Mouse (Mus musculus): Measurements from ENCODE around the gene Cog8. TPM values are rescaled to one million over a fixed set of nuclear protein-coding genes. Genes with fewer than 3 reads are reported as not detected.

Cog8 gene
- 37.7 and 39.5 TPM in 2 replicates for polyA plus RNA-seq (2015; fragmentation: Nextera tagmentation; extraction: Ambion mirVana)

- H3K4me3 ChIP-seq (ENCODE audit: low read depth, low read length), result peak within 1 kb of the TSS; percentile 96
- H3K9me3 ChIP-seq (replicated peaks; ENCODE audit: control insufficient read depth, low read length, poor library complexity, severe bottlenecking), result no peaks in the 10 kb centered on the region
- peak within 1 kb of the TSS; percentile 92 for H3K9ac ChIP-seq (ENCODE audit: low read depth, low read length)
- ATAC-seq, result peak; percentile 96
- under 1% methylated on average over 79 of the region's 88 CpGs for WGBS
- peaks cover 33% of the 10 kb centered on the region for H3K36me3 ChIP-seq (ENCODE audit: control insufficient read depth, insufficient read depth, low read length)
- H3K4me1 ChIP-seq (ENCODE audit: control insufficient read depth, insufficient read depth, low read length), result peaks cover 17% of the 10 kb centered on the region
- H3K27me3 ChIP-seq (ENCODE audit: control insufficient read depth, insufficient read depth, low read depth, low read length), result no peaks in the 10 kb centered on the region
- peak within 1 kb of the TSS; percentile 87 for H3K27ac ChIP-seq (ENCODE audit: low read length)
- H3K4me2 ChIP-seq (ENCODE audit: low read length), result peak within 1 kb of the TSS; percentile 97
Measured at GRCm38 (mm10) chr8:107056076-107056972, at the start of gene Cog8, which contains the start of gene Nip7. TSS of gene Cog8 (minus strand) at chr8:107056689. TSS of gene Nip7 (plus strand) at chr8:107056877.

GRCm38 (mm10) chr8:107104547-107104946 lies 48.1 kb upstream of the Cog8 start:
- no peak overlapping the region for H3K9ac ChIP-seq (ENCODE audit: low read depth, low read length)
- H3K4me2 ChIP-seq (ENCODE audit: low read length), result no peak overlapping the region
- no peak overlapping the region for H3K27ac ChIP-seq (ENCODE audit: low read length)
- no peaks in the 10 kb centered on the region for H3K36me3 ChIP-seq (ENCODE audit: control insufficient read depth, insufficient read depth, low read length)
- H3K4me1 ChIP-seq (ENCODE audit: control insufficient read depth, insufficient read depth, low read length), result no peaks in the 10 kb centered on the region
- ATAC-seq, result no peak
- 9% methylated on average over 4 of the region's 4 CpGs for WGBS
- H3K27me3 ChIP-seq (ENCODE audit: control insufficient read depth, insufficient read depth, low read depth, low read length), result no peaks in the 10 kb centered on the region
- no peak overlapping the region for H3K4me3 ChIP-seq (ENCODE audit: low read depth, low read length)
- H3K9me3 ChIP-seq (replicated peaks; ENCODE audit: control insufficient read depth, low read length, poor library complexity, severe bottlenecking), result no peaks in the 10 kb centered on the region

GRCm38 (mm10) chr8:107100635-107101034 lies 44.1 kb upstream of the Cog8 start:
- H3K4me2 ChIP-seq (ENCODE audit: low read length), result no peak overlapping the region
- H3K9ac ChIP-seq (ENCODE audit: low read depth, low read length), result no peak overlapping the region
- no peaks in the 10 kb centered on the region for H3K27me3 ChIP-seq (ENCODE audit: control insufficient read depth, insufficient read depth, low read depth, low read length)
- H3K9me3 ChIP-seq (replicated peaks; ENCODE audit: control insufficient read depth, low read length, poor library complexity, severe bottlenecking), result no peaks in the 10 kb centered on the region
- no peaks in the 10 kb centered on the region for H3K36me3 ChIP-seq (ENCODE audit: control insufficient read depth, insufficient read depth, low read length)
- no peak overlapping the region for H3K27ac ChIP-seq (ENCODE audit: low read length)
- 85% methylated on average over 2 of the region's 2 CpGs for WGBS
- no peak overlapping the region for H3K4me3 ChIP-seq (ENCODE audit: low read depth, low read length)
- ATAC-seq, result no peak
- H3K4me1 ChIP-seq (ENCODE audit: control insufficient read depth, insufficient read depth, low read length), result 0 out of 2 replicates have a peak, but pooled peaks cover 2% of the 10 kb centered on the region

- peaks cover 19% of the 10 kb centered on the region for H3K4me1 ChIP-seq (ENCODE audit: control insufficient read depth, insufficient read depth, low read length)
- H3K9ac ChIP-seq (ENCODE audit: low read depth, low read length), result peak within 1 kb of the TSS; percentile 83
- peak; percentile 95 for ATAC-seq
- no peaks in the 10 kb centered on the region for H3K9me3 ChIP-seq (replicated peaks; ENCODE audit: control insufficient read depth, low read length, poor library complexity, severe bottlenecking)
- H3K36me3 ChIP-seq (ENCODE audit: control insufficient read depth, insufficient read depth, low read length), result no peaks in the 10 kb centered on the region
- peak within 1 kb of the TSS; percentile 61 for H3K4me2 ChIP-seq (ENCODE audit: low read length)
- WGBS, result 4% methylated on average over 33 of the region's 39 CpGs
- no peaks in the 10 kb centered on the region for H3K27me3 ChIP-seq (ENCODE audit: control insufficient read depth, insufficient read depth, low read depth, low read length)
- H3K4me3 ChIP-seq (ENCODE audit: low read depth, low read length), result peak within 1 kb of the TSS; percentile 84
- peak within 1 kb of the TSS; percentile 86 for H3K27ac ChIP-seq (ENCODE audit: low read length)
Measured at GRCm38 (mm10) chr8:107096366-107097036, 40.0 kb upstream of the Cog8 start, which contains the start of gene Terf2. TSS of gene Terf2 (minus strand) at chr8:107096547.

- ATAC-seq, result peak; percentile 78
- Histone ChIP-seq H3K36me3 (ENCODE audit: control insufficient read depth, insufficient read depth, low read length) (no peaks in the 10 kb centered on the region), H3K4me2 (ENCODE audit: low read length) (peak overlapping the region; percentile 61), H3K27ac (ENCODE audit: low read length) (peak overlapping the region; percentile 86), H3K27me3 (ENCODE audit: control insufficient read depth, insufficient read depth, low read depth, low read length) (no peaks in the 10 kb centered on the region), H3K9me3 (replicated peaks; ENCODE audit: control insufficient read depth, low read length, poor library complexity, severe bottlenecking) (no peaks in the 10 kb centered on the region), H3K9ac (ENCODE audit: low read depth, low read length) (peak overlapping the region; percentile 83), H3K4me1 (ENCODE audit: control insufficient read depth, insufficient read depth, low read length) (peaks cover 19% of the 10 kb centered on the region), H3K4me3 (ENCODE audit: low read depth, low read length) (peak overlapping the region; percentile 84)
- WGBS, result under 1% methylated on average over 45 of the region's 53 CpGs
Measured at GRCm38 (mm10) chr8:107095717-107096365, 39.4 kb upstream of the Cog8 start.

GRCm38 (mm10) chr8:107090531-107090930 lies 34.0 kb upstream of the Cog8 start:
- Histone ChIP-seq H3K27ac (ENCODE audit: low read length) (no peak overlapping the region), H3K4me3 (ENCODE audit: low read depth, low read length) (no peak overlapping the region), H3K9me3 (replicated peaks; ENCODE audit: control insufficient read depth, low read length, poor library complexity, severe bottlenecking) (no peaks in the 10 kb centered on the region; the same call in 1 of the 2 replicates), H3K36me3 (ENCODE audit: control insufficient read depth, insufficient read depth, low read length) (peaks cover 17% of the 10 kb centered on the region), H3K27me3 (ENCODE audit: control insufficient read depth, insufficient read depth, low read depth, low read length) (no peaks in the 10 kb centered on the region), H3K4me1 (ENCODE audit: control insufficient read depth, insufficient read depth, low read length) (peaks cover 16% of the 10 kb centered on the region), H3K9ac (ENCODE audit: low read depth, low read length) (no peak overlapping the region), H3K4me2 (ENCODE audit: low read length) (no peak overlapping the region)
- ATAC-seq, result no peak
- WGBS, result over 99% methylated on average over 7 of the region's 7 CpGs

- WGBS, result 97% methylated on average over 5 of the region's 5 CpGs
- H3K4me1 ChIP-seq (ENCODE audit: control insufficient read depth, insufficient read depth, low read length), result no peaks in the 10 kb centered on the region
- H3K4me2 ChIP-seq (ENCODE audit: low read length), result no peak overlapping the region
- no peak overlapping the region for H3K4me3 ChIP-seq (ENCODE audit: low read depth, low read length)
- H3K27ac ChIP-seq (ENCODE audit: low read length), result no peak overlapping the region
- peaks cover 20% of the 10 kb centered on the region for H3K36me3 ChIP-seq (ENCODE audit: control insufficient read depth, insufficient read depth, low read length)
- no peak overlapping the region for H3K9ac ChIP-seq (ENCODE audit: low read depth, low read length)
- no peaks in the 10 kb centered on the region for H3K27me3 ChIP-seq (ENCODE audit: control insufficient read depth, insufficient read depth, low read depth, low read length)
- H3K9me3 ChIP-seq (replicated peaks; ENCODE audit: control insufficient read depth, low read length, poor library complexity, severe bottlenecking), result no peaks in the 10 kb centered on the region; the same call in 1 of the 2 replicates
- no peak for ATAC-seq
Measured at GRCm38 (mm10) chr8:107088526-107089063, 32.1 kb upstream of the Cog8 start.

- no peaks in the 10 kb centered on the region for H3K27me3 ChIP-seq (ENCODE audit: control insufficient read depth, insufficient read depth, low read depth, low read length)
- WGBS, result 99% methylated on average over 5 of the region's 5 CpGs
- no peak overlapping the region for H3K4me3 ChIP-seq (ENCODE audit: low read depth, low read length)
- H3K36me3 ChIP-seq (ENCODE audit: control insufficient read depth, insufficient read depth, low read length), result peaks cover 30% of the 10 kb centered on the region
- H3K9me3 ChIP-seq (replicated peaks; ENCODE audit: control insufficient read depth, low read length, poor library complexity, severe bottlenecking), result no peaks in the 10 kb centered on the region; the same call in 1 of the 2 replicates
- no peaks in the 10 kb centered on the region for H3K4me1 ChIP-seq (ENCODE audit: control insufficient read depth, insufficient read depth, low read length)
- H3K27ac ChIP-seq (ENCODE audit: low read length), result no peak overlapping the region
- no peak for ATAC-seq
- no peak overlapping the region for H3K9ac ChIP-seq (ENCODE audit: low read depth, low read length)
- H3K4me2 ChIP-seq (ENCODE audit: low read length), result no peak overlapping the region
Measured at GRCm38 (mm10) chr8:107086018-107086417, 29.5 kb upstream of the Cog8 start.

All from midbrain, embryonic 16.5 days (tissue).